Mouse (Mus musculus): Measurements from ENCODE around the gene Gm45785. TPM values are rescaled to one million over a fixed set of nuclear protein-coding genes. Genes with fewer than 3 reads are reported as not detected.
A peak's percentile ranks its signal among the peaks of the same experiment; 100 is the strongest.

Gm45785 gene
- total RNA-seq, 2 experiments from 2014 or later: 1.5 to 2.6 TPM

DNA sequence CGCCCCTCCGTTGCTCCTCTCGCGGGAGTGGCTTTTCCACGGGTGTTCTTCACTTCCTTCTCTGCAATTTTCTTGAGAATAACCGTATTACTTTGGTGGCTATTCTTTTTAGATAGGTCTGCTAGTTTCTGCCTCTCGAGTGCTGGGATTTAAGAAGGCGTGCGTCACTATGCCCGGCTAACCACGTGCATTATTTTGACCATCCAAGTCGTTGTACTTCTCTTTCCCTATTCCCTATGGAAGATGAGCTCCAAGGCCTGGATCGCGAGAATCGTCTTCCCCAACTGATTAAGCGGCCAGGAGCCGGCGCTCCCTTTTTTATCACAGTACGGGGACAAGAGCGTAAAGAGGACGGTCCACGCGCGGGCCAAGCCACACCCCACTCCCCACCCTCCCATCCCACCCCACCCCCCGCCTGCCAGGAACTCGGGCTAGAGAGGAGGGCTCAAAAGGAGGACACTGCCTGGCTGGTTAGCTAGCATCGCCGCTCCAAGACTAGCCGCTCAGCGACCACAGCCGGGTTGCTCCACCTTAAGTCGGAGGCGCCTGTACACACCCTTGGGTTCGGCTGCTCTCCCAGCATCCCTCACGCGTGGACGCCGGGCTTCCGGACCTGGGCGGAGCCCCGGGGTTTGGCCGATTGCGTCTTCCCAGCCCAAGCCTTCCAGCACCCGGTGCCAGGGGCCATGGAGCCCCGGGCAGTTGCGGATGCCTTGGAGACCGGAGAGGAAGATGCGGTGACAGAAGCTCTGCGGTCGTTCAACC, 836 bp upstream of the Gm45785 start, which contains the start of gene Ric8a:
TSS of gene Ric8a (plus strand) at position 173 of the 765 bp plus-strand sequence.
- Histone ChIP-seq H3K4me3 (peak within 1 kb of the TSS; percentile 75), H3K27ac (peak within 1 kb of the TSS; percentile 90)
- no peak for TF ChIP-seq CTCF (IDR thresholded peaks at IDR 0.05)
- intact Hi-C loops (cut with DNase I): loop anchor here (1.0 to 5.0 kb wide), 2 partner anchors 25 to 315 kb away; partner anchors contain the start of genes Rnh1 and Sirt3
- DNase-seq (ENCODE audit: extremely low spot score in 1 of 2, low spot score in 2 of 2): peak; percentile 86 to 89

DNA sequence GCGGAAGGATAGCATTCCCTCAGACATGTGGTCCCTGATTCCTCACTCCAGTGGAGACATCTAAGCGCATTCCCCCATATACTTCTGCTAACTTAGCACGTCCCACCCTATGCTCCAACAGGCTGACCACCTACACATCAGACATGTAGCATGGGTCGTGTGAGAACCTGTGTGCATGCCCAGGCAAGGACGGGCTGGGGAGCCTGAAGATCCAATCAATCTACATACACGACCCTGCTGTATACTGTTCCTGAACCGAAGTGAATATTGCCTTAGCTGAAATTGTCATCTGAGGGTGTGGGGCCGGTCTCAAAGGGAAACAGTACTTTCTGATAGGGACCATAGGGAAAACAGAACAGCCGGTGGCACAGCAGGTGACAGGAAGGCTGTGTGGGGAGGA, 950 bp downstream of the Gm45785 start:
- no peak for TF ChIP-seq CTCF (IDR thresholded peaks at IDR 0.05)
- peak overlapping the region; percentile 75 for H3K4me3 ChIP-seq
- DNase-seq (ENCODE audit: extremely low spot score in 1 of 2, low spot score in 2 of 2): no peak
- H3K27ac ChIP-seq: peak overlapping the region; percentile 90
- intact Hi-C loops (cut with DNase I): loop anchor here (5.0 kb wide), 1 partner anchor 317 kb away; the partner anchor contains the start of gene Rnh1

DNA sequence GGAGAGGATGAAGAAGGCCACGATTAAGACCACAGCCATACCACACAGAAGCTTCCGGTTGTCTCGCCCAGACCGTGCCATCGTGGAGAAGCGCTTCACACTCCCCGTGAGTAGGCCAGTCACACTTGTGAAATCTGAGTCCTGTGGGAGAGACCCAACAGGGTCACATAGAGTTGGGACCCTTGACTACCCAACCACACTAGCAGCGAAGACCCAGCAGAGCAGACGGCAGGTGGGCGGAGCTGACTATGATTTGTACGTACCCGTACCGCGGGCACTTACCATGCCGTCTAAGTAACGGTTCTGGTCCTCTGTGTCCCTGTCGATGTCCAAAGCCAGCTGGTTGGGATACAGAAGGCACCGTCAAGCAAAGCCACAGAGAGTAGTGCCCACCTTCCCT, 1.6 kb downstream of the Gm45785 start:
- no peak overlapping the region for H3K4me3 ChIP-seq
- no peak for DNase-seq (ENCODE audit: extremely low spot score in 1 of 2, low spot score in 2 of 2)
- intact Hi-C loops (cut with DNase I): no loop called here
- H3K27ac ChIP-seq: no peak overlapping the region
- TF ChIP-seq CTCF (IDR thresholded peaks at IDR 0.05): no peak

DNA sequence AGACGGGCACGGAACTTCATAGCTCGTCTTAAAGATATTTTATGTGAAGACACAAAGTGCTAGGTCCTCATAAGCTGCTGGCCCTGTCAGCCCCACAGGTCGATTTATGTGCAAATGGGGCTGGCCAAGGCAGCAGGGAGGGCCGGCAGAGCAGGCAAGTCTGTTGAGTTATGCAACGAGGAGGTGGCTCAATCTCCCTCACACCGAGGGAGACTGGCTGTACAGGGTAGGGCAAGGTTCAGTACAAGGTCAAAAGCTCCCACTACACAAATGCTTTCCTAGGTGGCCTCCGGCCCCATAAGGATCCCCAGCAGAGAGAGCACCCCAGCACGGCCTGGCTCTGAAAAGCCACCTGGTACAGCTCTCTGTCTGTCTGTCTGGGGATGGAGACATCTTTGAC, 2.7 kb downstream of the Gm45785 start:
- intact Hi-C loops (cut with DNase I): no loop called here
- DNase-seq (ENCODE audit: extremely low spot score in 1 of 2, low spot score in 2 of 2): no peak
- no peak for TF ChIP-seq CTCF (IDR thresholded peaks at IDR 0.05)
- Histone ChIP-seq H3K27ac (no peak overlapping the region), H3K4me3 (no peak overlapping the region)

DNA sequence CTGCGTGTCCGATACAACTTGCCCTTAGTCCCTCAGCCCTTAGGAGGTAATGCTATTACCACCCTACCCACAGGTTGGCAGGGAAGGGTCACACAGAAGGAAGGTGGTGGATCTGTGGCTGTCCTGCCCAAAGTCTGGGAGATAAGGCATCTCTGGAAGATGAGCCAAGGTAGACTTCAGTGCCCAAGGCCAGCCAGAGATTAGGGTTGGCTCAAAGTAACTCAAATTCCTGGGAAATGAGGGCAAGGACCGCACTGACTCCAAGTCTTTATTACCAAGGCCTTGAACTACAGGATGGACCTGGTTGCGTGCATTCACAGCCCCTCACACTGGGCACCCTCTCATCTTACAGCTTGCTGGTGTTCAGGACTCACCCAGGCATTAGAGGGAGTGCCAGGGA, 4.2 kb downstream of the Gm45785 start:
- no peak overlapping the region for H3K4me3 ChIP-seq
- TF ChIP-seq CTCF (IDR thresholded peaks at IDR 0.05): no peak
- intact Hi-C loops (cut with DNase I): no loop called here

DNA sequence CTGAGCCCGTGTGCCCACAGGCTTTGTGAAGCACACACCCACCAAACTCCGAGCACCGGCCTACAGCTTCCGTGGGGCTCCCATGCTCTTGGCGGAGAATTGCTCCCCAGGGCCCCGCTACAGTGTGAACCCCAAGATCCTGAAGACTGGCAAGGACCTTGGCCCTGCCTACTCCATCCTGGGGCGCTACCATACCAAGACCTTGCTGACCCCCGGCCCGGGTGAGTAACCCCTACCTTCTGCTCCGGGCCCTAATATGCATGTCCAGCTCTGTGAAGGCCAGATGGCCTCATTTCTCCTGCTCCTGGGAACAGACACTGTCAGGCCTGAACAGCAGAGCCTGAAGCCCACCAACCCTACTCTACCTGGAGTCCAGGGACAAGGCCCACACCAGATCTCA, 7.5 kb downstream of the Gm45785 start:
- Histone ChIP-seq H3K4me3 (no peak overlapping the region), H3K27ac (no peak overlapping the region)
- intact Hi-C loops (cut with DNase I): loop anchor here (5.0 kb wide), 1 partner anchor 34 kb away; the partner anchor contains the start of genes Psmd13 and Sirt3
- no peak for DNase-seq (ENCODE audit: extremely low spot score in 1 of 2, low spot score in 2 of 2)
- no peak for TF ChIP-seq CTCF (IDR thresholded peaks at IDR 0.05)

More for the DNA sequence above, 4.2 kb downstream of the Gm45785 start:
- no peak for DNase-seq (ENCODE audit: extremely low spot score in 1 of 2, low spot score in 2 of 2)
- no peak overlapping the region for H3K27ac ChIP-seq

DNA sequence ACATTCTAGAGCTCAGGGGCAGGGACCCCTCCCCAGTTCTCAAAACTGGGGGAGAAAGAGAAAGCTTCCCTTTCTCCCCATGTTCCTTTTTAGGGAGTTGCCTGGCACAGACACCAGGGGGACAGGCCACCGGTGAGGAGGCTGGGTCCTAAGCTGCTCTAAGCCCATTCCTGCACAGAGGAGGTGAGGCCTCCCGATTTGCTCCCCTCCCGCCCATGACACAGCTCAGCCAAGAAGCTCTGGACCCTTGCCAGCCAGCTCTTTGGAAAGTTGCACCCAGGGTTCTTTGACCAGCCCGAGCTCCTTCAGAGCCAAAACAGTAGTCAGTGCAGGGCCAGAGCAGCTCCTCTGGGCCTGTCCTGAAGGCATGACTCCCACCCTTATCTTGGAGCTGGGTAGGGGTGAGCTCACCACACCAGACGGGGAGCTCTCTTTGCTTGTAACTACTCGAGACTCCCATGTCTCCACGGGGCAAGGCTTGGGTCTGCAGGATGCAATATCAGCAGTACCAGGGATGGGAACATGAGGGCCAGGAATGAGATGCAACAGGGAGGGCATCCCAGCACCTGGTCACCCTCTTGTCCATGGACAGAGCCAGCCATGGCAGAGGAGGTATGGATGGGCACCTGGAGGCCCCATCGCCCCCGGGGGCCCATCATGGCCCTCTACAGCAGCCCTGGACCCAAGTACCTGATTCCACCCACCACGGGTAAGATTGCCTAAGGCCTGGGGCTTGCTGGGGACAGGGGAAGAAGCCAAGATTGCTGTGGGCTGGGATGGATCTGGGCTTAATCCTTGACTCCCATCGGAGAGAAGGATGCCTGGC, 8.2 kb downstream of the Gm45785 start, which contains the start of gene Odf3:
TSS of gene Odf3 (plus strand) at position 51 of the 826 bp plus-strand sequence.
- H3K4me3 ChIP-seq: no peak within 1 kb of the TSS
- H3K27ac ChIP-seq: no peak within 1 kb of the TSS
- DNase-seq (ENCODE audit: extremely low spot score in 1 of 2, low spot score in 2 of 2): no peak
- no peak for TF ChIP-seq CTCF (IDR thresholded peaks at IDR 0.05)
- intact Hi-C loops (cut with DNase I): loop anchor here (5.0 kb wide), 1 partner anchor 34 kb away; the partner anchor contains the start of genes Psmd13 and Sirt3

DNA sequence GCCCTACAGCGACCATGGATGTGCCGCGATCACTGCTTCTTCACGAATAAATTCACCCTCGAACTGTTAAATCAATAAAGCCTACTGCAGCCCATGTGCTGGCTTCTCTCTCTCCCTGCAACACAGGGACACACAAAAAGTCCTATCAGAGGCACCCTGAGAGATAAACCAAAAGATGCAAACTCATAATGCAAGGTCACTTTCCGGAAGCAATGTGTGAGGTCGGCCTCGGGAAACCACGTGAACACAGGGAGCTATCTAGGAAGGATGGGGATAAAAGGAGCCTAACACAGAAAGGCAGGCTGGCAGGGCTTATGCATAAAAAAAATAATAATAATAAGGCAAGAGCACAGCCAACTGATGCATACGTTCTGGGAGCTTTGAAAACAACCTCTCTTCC, 9.5 kb downstream of the Gm45785 start:
- TF ChIP-seq CTCF (IDR thresholded peaks at IDR 0.05): no peak
- DNase-seq (ENCODE audit: extremely low spot score in 1 of 2, low spot score in 2 of 2): no peak
- H3K4me3 ChIP-seq: no peak overlapping the region
- intact Hi-C loops (cut with DNase I): loop anchor here (5.0 kb wide), 1 partner anchor 36 kb away; the partner anchor contains the start of genes Psmd13 and Sirt3
- H3K27ac ChIP-seq: no peak overlapping the region

DNA sequence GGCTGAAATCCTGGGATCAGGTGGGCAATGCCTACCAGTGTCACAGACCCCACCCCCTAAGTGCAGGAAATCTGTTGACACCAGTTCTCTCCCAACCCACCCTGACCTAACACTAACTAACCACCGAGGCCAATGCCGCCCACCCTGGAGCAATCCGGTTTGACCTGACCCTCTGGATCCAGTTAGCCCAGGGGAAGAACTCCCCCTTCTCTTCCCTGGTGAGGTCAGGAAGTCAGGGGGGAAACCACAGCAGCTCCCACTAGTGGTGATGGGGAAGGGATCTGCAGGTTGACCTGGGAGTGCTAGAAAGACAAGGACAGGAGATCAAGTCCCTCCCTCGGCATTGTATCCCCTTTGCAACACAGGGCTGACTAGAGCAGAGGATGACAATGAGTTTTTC, 10.4 kb downstream of the Gm45785 start:
- DNase-seq (ENCODE audit: extremely low spot score in 1 of 2, low spot score in 2 of 2): no peak
- TF ChIP-seq CTCF (IDR thresholded peaks at IDR 0.05): no peak

DNA sequence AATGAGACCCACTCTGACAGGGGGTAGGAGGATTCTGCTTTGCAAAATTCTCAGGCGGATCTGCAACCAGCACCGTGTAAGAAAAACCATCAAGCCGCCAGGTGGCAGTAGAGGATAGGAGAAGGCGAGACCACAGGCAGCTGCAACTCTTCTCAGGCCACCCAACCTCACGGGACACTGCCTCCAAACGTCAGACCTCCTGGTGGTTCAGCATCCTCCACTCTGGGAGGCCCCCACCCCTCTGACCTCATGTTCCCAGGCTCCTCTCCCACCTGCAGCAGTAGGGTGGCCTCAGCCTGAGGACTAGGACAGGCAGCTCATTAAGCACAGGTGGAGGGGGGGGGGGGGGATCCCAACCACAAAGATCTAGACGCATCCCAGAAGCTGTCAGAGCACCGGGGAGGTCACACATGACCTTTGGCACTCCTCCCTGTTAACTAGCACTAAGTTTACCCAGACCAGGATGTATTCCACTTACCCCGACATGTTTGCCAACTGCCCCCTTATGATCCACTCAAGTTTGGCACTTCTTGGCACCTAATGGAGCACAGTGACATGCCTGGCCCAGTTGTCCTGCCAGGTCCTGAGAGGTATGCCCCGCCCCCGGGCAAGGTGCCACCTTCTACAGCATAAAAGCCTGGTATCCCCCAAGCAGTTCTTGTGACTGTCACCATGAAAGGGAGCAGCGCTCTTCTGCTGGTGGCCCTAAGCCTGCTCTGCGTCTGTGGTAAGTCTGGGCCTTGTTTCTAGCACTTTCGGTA, 11.0 kb downstream of the Gm45785 start, which contains the start of gene Scgb1c1:
TSS of gene Scgb1c1 (plus strand) at position 643 of the 761 bp plus-strand sequence.
- H3K27ac ChIP-seq: no peak within 1 kb of the TSS
- H3K4me3 ChIP-seq: no peak within 1 kb of the TSS

More for the DNA sequence above, 10.4 kb downstream of the Gm45785 start:
- Histone ChIP-seq H3K27ac (no peak overlapping the region), H3K4me3 (no peak overlapping the region)
- intact Hi-C loops (cut with DNase I): loop anchor here (1.0 to 5.0 kb wide), 3 partner anchors 37 to 331 kb away; partner anchors contain the start of genes Psmd13 and Sirt3

DNA sequence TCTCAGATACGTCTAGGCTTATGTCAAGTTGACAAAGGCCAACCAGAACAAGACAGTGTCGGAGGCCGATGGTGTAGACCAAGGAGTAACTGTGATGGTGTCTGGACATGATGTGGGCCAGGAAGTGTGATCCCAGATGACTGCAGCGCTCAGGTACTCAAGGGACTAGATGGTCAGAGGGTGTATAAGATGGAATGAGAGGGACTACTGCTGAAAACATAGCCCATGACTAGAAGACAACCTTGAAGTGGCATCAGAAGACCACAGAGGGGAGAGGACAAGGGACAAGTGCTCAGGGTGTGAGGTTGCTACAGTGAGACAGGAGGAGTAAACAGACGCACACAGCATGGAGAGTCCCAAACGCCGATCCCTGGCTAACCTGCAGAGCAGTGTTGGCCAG, 12.3 kb downstream of the Gm45785 start:
- Histone ChIP-seq H3K4me3 (no peak overlapping the region), H3K27ac (no peak overlapping the region)
- DNase-seq (ENCODE audit: extremely low spot score in 1 of 2, low spot score in 2 of 2): no peak
- intact Hi-C loops (cut with DNase I): loop anchor here (1.0 kb wide), 1 partner anchor 59 kb away; no protein-coding TSS in a partner anchor
- no peak for TF ChIP-seq CTCF (IDR thresholded peaks at IDR 0.05)

More for the DNA sequence above, 11.0 kb downstream of the Gm45785 start, which contains the start of gene Scgb1c1:
- intact Hi-C loops (cut with DNase I): loop anchor here (1.0 to 5.0 kb wide), 4 partner anchors 37 to 331 kb away; partner anchors contain the start of genes Psmd13 and Sirt3
- peak; percentile 89 for TF ChIP-seq CTCF (IDR thresholded peaks at IDR 0.05)
- peak; percentile 86 to 93 for DNase-seq (ENCODE audit: extremely low spot score in 1 of 2, low spot score in 2 of 2)

Measured in left cerebral cortex, adult 2 months (tissue).